Mouse (Mus musculus) C3H10T1/2 (cell line): Measurements from ENCODE around the gene Catsper4. TPM values are rescaled to one million over a fixed set of nuclear protein-coding genes. Genes with fewer than 3 reads are reported as not detected.

Source experiments
- polyA plus RNA-seq, 2 experiments: library from polyadenylated mRNA; unstranded; fragments of >200 nt; fragmentation: generic; extraction: Trizol; gene quantifications; one replicate each; pipeline ENCODE4 v1.2.1; 2012; ENCODE audit warnings: missing spikeins in 2 of 2

Gene Catsper4
- not detected for polyA plus RNA-seq

DNA sequence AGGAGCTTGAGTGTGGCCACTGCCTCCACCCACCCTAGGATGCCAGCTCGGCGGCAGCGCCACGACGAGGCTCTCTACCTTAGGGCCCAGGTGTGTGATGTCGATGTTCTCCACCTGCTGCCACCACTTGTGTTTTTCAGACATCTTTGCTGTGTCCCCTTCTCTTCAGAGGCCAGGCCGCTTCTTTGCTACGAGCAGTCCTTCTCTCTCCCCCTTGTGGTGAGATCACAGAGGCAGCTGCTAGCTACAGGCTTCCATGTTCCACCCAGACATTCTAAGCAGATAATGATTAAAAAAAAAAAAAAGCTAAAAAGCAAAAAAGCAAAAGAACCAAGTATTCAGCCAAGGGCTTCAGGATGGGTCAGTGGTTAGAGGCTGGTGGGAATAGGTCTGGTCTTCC is at the start of gene Catsper4:
Catsper4 (minus strand) TSS at position 190 of the 400 bp plus-strand sequence.

DNA sequence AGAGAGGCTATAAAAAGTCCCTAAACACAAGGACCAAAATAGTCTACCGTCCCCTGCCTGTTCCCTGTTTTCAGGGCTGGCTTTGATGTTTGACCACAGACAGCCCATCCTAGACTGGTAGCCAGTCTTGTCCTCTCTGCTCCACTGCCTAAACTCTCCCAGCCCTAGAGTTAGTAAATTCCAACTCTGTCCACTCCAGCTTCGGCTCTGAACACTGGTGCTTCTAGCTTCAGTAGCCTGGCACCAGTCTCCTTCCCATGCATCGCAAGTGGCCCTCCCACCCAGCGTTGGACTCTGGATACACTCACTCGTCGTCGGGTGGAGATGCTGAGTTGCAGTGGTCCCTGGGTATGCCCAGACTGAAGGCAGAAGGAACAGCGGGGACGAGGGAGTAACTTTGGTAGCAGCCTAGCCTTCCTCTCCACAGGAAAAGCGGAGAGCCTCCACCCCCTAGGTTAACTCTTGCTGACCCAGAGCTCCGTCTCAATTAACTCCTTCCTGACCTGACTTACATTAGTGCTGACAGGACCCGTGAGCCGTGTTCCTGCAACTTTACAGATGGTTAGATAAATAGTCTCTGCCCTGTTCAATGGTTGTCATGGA is 26.6 kb upstream of the Catsper4 start, which contains the start of gene Grrp1:
Grrp1 (minus strand) TSS at position 385 of the 603 bp plus-strand sequence.

DNA sequence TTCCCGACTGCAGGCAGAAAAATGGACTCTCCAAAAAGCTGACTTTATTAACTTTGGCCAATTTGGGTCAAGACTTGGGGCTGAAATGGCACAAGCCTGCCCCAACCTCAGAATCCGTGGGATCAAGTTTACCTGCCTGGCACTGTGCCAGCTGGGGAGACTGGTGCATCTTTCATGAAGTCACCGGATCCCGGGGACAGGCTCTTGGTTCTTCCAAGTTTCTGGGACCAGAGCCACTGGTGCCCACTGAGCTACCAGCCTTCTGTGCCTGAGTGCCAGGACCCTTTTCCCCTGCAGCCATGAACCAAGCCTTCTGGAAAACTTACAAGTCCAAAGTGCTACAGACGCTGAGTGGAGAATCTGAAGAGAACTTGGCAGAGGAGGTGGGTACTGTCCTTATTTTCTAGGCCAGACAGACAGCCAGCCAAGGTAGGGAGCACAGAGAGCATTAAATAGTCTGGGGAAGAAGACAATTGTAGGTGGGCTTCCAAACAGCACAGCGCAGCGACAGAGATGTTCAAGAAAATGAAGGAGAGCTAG is 19.6 kb upstream of the Catsper4 start, which contains the start of gene Gm30191:
Gm30191 (plus strand) TSS at position 217 of the 540 bp plus-strand sequence.

DNA sequence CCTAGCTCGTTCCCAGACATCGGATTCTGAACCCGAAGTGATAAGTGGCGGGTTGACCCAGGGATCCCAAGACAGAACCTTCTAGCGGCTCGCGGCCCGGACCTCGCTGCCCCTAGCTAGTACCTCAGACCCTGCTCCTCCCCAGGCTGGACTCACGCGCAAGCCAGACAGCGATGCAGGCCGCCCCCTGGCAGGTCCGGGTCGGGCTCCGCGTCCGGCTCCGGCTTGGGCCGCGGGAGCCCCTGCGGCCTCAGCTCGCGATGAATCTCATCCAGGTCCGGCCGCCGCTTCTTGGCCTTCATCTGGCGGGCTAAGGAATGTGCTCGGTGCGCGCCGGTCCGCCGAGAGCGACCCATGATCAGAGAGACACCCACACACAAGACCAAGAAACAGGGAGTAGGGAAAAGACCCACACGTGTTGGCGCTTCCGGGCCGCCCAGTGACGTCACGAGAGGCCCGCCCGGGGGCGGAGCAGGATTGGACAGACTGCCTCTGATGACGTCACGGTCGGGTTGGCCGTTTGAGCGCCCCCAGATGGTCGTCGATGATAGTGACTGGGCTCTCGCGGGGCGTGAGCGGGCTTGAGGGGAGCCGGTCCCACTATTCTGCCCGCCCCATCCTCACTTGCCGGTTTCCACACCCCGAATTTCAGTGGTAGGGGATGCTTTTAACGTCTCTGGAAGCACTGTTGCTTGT is 18.1 kb upstream of the Catsper4 start, which contains the start of gene Zfp593:
Zfp593 (minus strand) TSS at position 445 of the 696 bp plus-strand sequence.

DNA sequence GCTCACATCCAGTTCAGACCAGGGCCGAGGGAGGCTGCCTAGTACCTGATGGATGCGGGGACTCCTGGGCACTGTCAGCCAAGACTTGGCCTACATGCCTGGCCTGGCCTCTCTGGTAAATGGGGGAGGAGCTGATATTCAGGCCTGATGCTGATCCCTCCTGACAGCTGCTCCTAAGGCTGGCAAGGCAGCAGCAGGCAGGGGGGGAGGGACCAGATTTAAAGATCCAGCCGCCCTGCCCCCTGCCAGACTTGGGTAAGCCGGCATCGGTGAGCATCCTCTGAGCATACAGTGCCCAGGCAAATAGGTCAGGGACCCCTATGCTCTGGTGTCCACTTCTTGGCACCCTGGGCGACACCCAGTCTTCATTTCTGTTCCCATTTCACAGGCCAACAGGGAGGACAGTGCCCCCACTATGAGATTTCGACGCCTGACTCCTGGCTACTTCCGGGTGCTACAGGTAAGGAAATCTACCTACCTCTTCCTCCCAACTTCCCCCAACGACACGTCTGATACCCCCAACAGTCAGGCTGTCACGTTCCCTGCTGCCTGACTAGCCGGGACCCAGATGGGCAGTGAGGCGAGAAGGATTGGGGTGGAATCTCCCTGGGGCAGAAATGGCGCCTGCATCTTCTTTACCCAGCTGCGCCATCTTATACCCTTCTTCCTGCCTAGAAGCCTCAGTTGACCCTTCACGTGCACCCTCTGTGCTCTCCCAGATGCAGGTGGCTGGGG is 16.5 kb upstream of the Catsper4 start, which contains the start of gene E130218I03Rik:
E130218I03Rik (plus strand) TSS at position 147 of the 735 bp plus-strand sequence.

DNA sequence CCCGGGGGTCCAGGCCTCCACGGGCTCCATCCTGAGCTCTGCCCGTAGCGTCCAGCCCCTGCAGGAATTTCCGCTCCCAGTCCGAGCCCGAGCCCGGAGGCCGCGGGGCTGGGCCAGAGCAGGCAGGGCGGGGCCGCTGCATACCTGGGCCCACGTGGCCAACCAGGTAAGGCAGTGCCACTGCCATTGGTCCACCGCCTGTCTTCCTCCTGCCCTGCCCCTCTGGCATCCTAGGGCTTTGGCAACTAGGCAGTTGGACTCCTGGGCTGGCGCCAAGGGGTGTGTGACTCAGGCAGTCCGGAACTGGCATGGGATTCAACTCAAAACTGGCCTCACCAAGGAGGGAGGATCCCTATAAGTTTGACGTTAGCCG is 11.1 kb upstream of the Catsper4 start, which contains the start of gene Cnksr1:
Cnksr1 (minus strand) TSS at position 121 of the 373 bp plus-strand sequence.

DNA sequence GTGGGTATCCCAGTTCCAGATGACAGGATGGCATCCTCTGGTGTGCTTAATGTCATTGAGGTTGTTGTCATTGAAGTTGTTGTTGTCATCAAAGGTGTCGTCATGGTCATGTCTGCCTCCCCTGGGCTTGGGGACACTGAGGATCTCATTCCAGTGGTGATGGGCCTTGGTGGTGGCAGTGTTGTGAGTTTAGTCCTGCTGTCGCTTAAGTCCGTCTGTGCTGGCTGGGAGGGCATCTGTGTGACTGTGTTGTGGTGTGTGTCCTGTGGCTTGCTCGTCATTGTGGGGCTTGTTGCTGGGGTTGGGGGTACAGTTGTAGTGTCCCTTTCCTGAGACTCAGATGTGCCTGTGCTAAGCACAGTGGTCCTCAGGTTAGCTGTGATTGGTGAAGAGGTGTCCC is 24.3 kb downstream of the Catsper4 start, which contains the start of gene Gm7534:
Gm7534 (minus strand) TSS at position 101 of the 400 bp plus-strand sequence.

Other genes starting within 250 kb of the Catsper4 start
- 10 to 100 TPM; 29.7 to 30.1 TPM for gene Dhdds, start 226.5 kb downstream of the Catsper4 start, polyA plus RNA-seq
- gene Lin28a, start 208.5 kb downstream of the Catsper4 start, polyA plus RNA-seq, result not detected
- gene Zfp683, start 173.5 kb downstream of the Catsper4 start, polyA plus RNA-seq, result not detected
- not detected for gene Crybg2, start 166.6 kb downstream of the Catsper4 start, polyA plus RNA-seq
- not detected for gene Cd52, start 132.3 kb downstream of the Catsper4 start, polyA plus RNA-seq
- gene Ubxn11, start 124.8 kb downstream of the Catsper4 start, polyA plus RNA-seq, result 1 to 10 TPM; 3.0 to 7.1 TPM
- 100 to 1,000 TPM; 390 to 719 TPM for gene Sh3bgrl3, start 98.6 kb downstream of the Catsper4 start, polyA plus RNA-seq
- 1 to 10 TPM; 1.4 to 6.1 TPM for gene Cep85, start 40.3 kb downstream of the Catsper4 start, polyA plus RNA-seq
- gene Gm7534, start 24.4 kb downstream of the Catsper4 start, polyA plus RNA-seq, result not detected
- gene Cnksr1, start 11.0 kb upstream of the Catsper4 start, polyA plus RNA-seq, result under 1 TPM; 0.20 to 0.53 TPM
- 10 to 100 TPM in 1 of 2 experiments, under 1 TPM in 1; 0.70 to 21.0 TPM for gene E130218I03Rik, start 16.3 kb upstream of the Catsper4 start, polyA plus RNA-seq
- gene Zfp593, start 18.2 kb upstream of the Catsper4 start, polyA plus RNA-seq, result 10 to 100 TPM; 13.5 to 31.5 TPM
- not detected for gene Gm30191, start 19.6 kb upstream of the Catsper4 start, polyA plus RNA-seq
- gene Grrp1, start 26.7 kb upstream of the Catsper4 start, polyA plus RNA-seq, result under 1 TPM in 1 of 2 experiments, not detected in 1; 0.11 TPM
- 1 to 10 TPM in 1 of 2 experiments, under 1 TPM in 1; 0.23 to 1.9 TPM for gene Pdik1l, start 60.5 kb upstream of the Catsper4 start, polyA plus RNA-seq
- gene Trim63, start 87.7 kb upstream of the Catsper4 start, polyA plus RNA-seq, result under 1 TPM in 1 of 2 experiments, not detected in 1; 0.02 TPM
- not detected for gene Slc30a2, start 115.8 kb upstream of the Catsper4 start, polyA plus RNA-seq
- gene Extl1, start 156.5 kb upstream of the Catsper4 start, polyA plus RNA-seq, result under 1 TPM; 0.04 to 0.12 TPM
- 10 to 100 TPM in 1 of 2 experiments, 1 to 10 TPM in 1; 2.8 to 18.0 TPM for gene Pafah2, start 168.9 kb upstream of the Catsper4 start, polyA plus RNA-seq
- gene Stmn1, start 240.9 kb upstream of the Catsper4 start, polyA plus RNA-seq, result 100 to 1,000 TPM; 356 to 718 TPM